Mouse (Mus musculus): ENCODE results near the gene Slc11a1. TPM values are rescaled to one million over a fixed set of nuclear protein-coding genes. Genes with fewer than 3 reads are reported as not detected.

The Slc11a1 gene
- polyA plus RNA-seq, 1 experiment from 2014 or later: 1.3 TPM

DNA sequence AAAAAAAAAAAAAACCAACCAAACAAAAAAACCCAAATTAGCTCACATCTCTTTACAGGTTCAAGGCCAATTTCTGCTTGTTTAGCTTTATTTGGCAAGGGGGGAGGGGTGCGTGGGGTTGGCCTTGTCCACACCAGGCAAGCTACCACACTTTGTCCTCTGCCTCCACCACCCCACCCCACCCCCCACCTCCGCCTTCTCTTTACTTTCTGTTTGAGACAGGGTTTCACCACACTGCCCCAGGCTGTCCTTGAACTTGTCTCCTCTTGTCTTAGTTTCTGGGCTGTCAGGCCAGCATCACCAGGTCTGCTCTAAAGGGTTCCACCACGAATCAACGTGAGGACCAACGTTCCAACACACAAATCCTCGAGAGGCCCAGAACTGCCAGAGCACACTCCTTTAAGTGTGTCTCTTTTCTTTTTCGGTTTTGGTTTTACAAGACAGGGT is 4.1 kb downstream of the Slc11a1 start:
- H3K9ac ChIP-seq (ENCODE audit: low read depth, low read length): no peak overlapping the region
- no peaks in the 10 kb centered on the region for H3K27me3 ChIP-seq (ENCODE audit: control insufficient read depth, insufficient read depth, low read length)
- DNase-seq (ENCODE audit: low spot score) (no peak), ATAC-seq (ENCODE audit: low FRiP score) (no peak)
- no peaks in the 10 kb centered on the region for H3K9me3 ChIP-seq (ENCODE audit: control insufficient read depth, low read length)
- no peaks in the 10 kb centered on the region for H3K4me1 ChIP-seq (replicated peaks; ENCODE audit: control insufficient read depth, insufficient read depth, low read length)
- no peak overlapping the region for H3K27ac ChIP-seq (ENCODE audit: low read depth, low read length)
- no peak overlapping the region for H3K4me2 ChIP-seq (replicated peaks; ENCODE audit: low read depth, low read length)
- WGBS: 88% methylated on average over 7 of the region's 7 CpGs
- H3K36me3 ChIP-seq (ENCODE audit: control insufficient read depth, insufficient read depth, low read length): no peaks in the 10 kb centered on the region
- H3K4me3 ChIP-seq (ENCODE audit: low read depth, low read length): no peak overlapping the region

DNA sequence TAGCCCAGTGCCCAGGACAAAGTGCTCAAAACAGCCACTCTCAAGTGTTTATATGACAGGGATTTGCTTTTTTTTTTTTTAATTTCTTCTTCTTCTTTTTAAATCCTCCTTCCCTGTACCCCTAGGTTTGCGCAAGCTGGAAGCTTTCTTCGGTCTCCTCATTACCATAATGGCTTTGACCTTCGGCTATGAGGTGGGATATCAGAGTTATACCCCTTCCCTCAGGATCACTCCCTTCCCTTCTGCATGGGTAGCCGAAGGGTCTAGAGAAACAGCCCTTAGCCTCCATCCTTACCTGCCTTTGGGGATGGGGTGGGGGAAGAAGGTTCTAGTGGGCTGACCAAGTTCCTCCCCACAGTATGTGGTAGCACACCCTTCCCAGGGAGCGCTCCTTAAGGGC is 5.5 kb downstream of the Slc11a1 start:
- WGBS: 90% methylated on average over 5 of the region's 5 CpGs
- no peak for DNase-seq (ENCODE audit: low spot score)
- no peak overlapping the region for H3K4me2 ChIP-seq (replicated peaks; ENCODE audit: low read depth, low read length)

DNA sequence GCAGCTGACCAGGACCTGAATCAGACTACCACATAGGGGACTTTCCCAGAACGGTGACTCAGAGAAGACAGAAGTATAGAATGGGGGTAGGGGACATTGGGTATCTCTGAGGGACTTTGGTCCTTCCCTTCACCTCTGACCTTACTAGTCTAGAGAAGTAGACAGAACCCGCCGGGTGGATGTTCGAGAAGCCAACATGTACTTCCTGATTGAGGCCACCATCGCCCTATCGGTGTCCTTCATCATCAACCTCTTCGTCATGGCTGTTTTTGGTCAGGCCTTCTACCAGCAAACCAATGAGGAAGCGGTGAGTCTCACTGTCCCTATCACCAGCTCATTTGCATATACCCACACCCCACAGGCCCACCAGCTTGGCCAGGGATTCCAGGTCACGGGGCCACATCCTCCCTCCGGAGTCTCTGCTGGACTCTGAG is 6.6 kb downstream of the Slc11a1 start:
- no peak overlapping the region for H3K4me3 ChIP-seq (ENCODE audit: low read depth, low read length)
- H3K27ac ChIP-seq (ENCODE audit: low read depth, low read length): no peak overlapping the region
- no peak overlapping the region for H3K4me2 ChIP-seq (replicated peaks; ENCODE audit: low read depth, low read length)
- no peaks in the 10 kb centered on the region for H3K4me1 ChIP-seq (replicated peaks; ENCODE audit: control insufficient read depth, insufficient read depth, low read length)
- ATAC-seq (ENCODE audit: low FRiP score) (no peak), DNase-seq (ENCODE audit: low spot score) (no peak)
- H3K9ac ChIP-seq (ENCODE audit: low read depth, low read length): no peak overlapping the region
- no peaks in the 10 kb centered on the region for H3K27me3 ChIP-seq (ENCODE audit: control insufficient read depth, insufficient read depth, low read length)
- WGBS: 91% methylated on average over 10 of the region's 10 CpGs
- no peaks in the 10 kb centered on the region for H3K36me3 ChIP-seq (ENCODE audit: control insufficient read depth, insufficient read depth, low read length)
- no peaks in the 10 kb centered on the region for H3K9me3 ChIP-seq (ENCODE audit: control insufficient read depth, low read length)

More for the DNA sequence above, 5.5 kb downstream of the Slc11a1 start:
- Histone ChIP-seq H3K9ac (ENCODE audit: low read depth, low read length) (no peak overlapping the region), H3K4me1 (replicated peaks; ENCODE audit: control insufficient read depth, insufficient read depth, low read length) (no peaks in the 10 kb centered on the region), H3K36me3 (ENCODE audit: control insufficient read depth, insufficient read depth, low read length) (no peaks in the 10 kb centered on the region), H3K4me3 (ENCODE audit: low read depth, low read length) (no peak overlapping the region), H3K27ac (ENCODE audit: low read depth, low read length) (no peak overlapping the region), H3K9me3 (ENCODE audit: control insufficient read depth, low read length) (no peaks in the 10 kb centered on the region), H3K27me3 (ENCODE audit: control insufficient read depth, insufficient read depth, low read length) (no peaks in the 10 kb centered on the region)
- no peak for ATAC-seq (ENCODE audit: low FRiP score)

DNA sequence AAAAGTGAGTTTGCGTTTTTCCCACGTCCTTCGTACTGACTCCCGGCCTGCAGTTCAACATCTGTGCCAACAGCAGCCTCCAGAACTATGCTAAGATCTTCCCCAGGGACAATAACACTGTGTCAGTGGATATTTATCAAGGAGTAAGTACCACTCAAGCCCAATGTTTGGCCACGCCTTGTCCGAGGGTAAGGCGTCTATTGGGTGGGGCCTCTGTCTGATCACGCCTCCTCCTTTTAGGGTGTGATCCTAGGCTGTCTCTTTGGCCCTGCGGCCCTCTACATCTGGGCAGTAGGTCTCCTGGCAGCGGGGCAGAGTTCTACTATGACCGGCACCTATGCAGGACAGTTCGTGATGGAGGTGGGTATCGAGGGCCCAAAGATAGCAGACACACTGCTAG is 8.4 kb downstream of the Slc11a1 start:
- Histone ChIP-seq H3K27me3 (ENCODE audit: control insufficient read depth, insufficient read depth, low read length) (no peaks in the 10 kb centered on the region), H3K9me3 (ENCODE audit: control insufficient read depth, low read length) (no peaks in the 10 kb centered on the region), H3K27ac (ENCODE audit: low read depth, low read length) (no peak overlapping the region), H3K9ac (ENCODE audit: low read depth, low read length) (no peak overlapping the region), H3K4me3 (ENCODE audit: low read depth, low read length) (no peak overlapping the region), H3K36me3 (ENCODE audit: control insufficient read depth, insufficient read depth, low read length) (no peaks in the 10 kb centered on the region), H3K4me2 (replicated peaks; ENCODE audit: low read depth, low read length) (no peak overlapping the region), H3K4me1 (replicated peaks; ENCODE audit: control insufficient read depth, insufficient read depth, low read length) (no peaks in the 10 kb centered on the region)
- DNase-seq (ENCODE audit: low spot score) (no peak), ATAC-seq (ENCODE audit: low FRiP score) (no peak)
- 83% methylated on average over 13 of the region's 13 CpGs for WGBS

DNA sequence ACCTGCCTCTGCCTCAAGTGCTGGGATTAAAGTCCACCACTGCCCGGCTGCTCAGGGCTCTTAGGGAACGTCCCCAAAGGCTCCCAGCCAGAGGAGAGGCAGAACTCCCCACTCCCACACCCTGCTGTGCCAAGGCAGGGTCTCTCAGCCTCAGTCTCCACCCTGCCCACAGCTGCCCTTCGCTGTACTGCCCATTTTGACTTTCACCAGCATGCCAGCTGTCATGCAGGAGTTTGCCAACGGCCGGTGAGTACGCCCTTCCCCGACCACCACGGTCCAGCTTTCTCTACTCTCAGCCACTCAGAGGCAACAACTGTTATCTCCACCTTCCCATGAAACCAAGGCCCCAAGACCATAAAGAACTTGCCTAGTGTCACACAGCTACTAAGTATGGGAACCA is 9.5 kb downstream of the Slc11a1 start:
- Histone ChIP-seq H3K36me3 (ENCODE audit: control insufficient read depth, insufficient read depth, low read length) (no peaks in the 10 kb centered on the region), H3K4me2 (replicated peaks; ENCODE audit: low read depth, low read length) (no peak overlapping the region), H3K4me1 (replicated peaks; ENCODE audit: control insufficient read depth, insufficient read depth, low read length) (no peaks in the 10 kb centered on the region), H3K27ac (ENCODE audit: low read depth, low read length) (no peak overlapping the region), H3K4me3 (ENCODE audit: low read depth, low read length) (no peak overlapping the region), H3K9ac (ENCODE audit: low read depth, low read length) (no peak overlapping the region), H3K9me3 (ENCODE audit: control insufficient read depth, low read length) (no peaks in the 10 kb centered on the region), H3K27me3 (ENCODE audit: control insufficient read depth, insufficient read depth, low read length) (no peaks in the 10 kb centered on the region)
- ATAC-seq (ENCODE audit: low FRiP score) (no peak), DNase-seq (ENCODE audit: low spot score) (no peak)
- WGBS: 93% methylated on average over 8 of the region's 8 CpGs

DNA sequence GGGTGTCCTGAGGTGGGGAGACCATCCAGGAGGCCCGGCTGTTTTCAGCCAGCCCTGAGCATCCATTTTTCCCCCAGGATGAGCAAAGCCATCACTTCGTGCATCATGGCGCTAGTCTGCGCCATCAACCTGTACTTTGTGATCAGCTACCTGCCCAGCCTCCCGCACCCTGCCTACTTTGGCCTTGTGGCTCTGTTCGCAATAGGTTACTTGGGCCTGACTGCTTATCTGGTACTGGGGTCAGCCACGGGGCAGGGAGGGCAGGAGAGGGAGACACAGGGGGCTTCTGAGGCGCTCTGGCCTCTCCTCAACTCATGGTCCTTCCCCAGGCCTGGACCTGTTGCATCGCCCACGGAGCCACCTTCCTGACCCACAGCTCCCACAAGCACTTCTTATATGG is 10.1 kb downstream of the Slc11a1 start:
- Histone ChIP-seq H3K9me3 (ENCODE audit: control insufficient read depth, low read length) (no peaks in the 10 kb centered on the region), H3K4me1 (replicated peaks; ENCODE audit: control insufficient read depth, insufficient read depth, low read length) (peaks cover under 1% of the 10 kb centered on the region; the same call in 1 of the 2 replicates), H3K9ac (ENCODE audit: low read depth, low read length) (no peak overlapping the region), H3K27ac (ENCODE audit: low read depth, low read length) (no peak overlapping the region), H3K27me3 (ENCODE audit: control insufficient read depth, insufficient read depth, low read length) (no peaks in the 10 kb centered on the region), H3K4me3 (ENCODE audit: low read depth, low read length) (no peak overlapping the region), H3K4me2 (replicated peaks; ENCODE audit: low read depth, low read length) (no peak overlapping the region), H3K36me3 (ENCODE audit: control insufficient read depth, insufficient read depth, low read length) (no peaks in the 10 kb centered on the region)
- ATAC-seq (ENCODE audit: low FRiP score) (no peak), DNase-seq (ENCODE audit: low spot score) (no peak)
- 93% methylated on average over 10 of the region's 10 CpGs for WGBS

DNA sequence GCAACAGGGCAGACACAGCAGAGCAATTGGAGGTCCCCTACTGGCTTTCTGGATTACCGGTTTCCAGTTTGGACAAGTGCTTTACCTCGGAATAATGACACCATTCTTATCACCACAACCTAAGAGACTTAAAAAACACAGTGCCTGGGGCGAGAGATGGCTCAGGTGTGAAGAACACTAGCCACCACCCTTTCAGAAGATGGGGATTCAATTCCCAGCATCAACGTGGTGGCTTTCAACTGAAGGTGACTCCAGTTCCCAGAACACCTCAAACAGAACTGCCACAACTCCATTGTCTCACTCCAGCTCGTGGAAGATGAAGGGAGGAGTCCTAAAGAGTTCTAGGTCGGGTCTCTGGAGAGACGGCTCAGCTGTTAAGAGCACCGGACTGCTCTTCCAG is 10.5 kb downstream of the Slc11a1 start:
- Histone ChIP-seq H3K4me2 (replicated peaks; ENCODE audit: low read depth, low read length) (no peak overlapping the region), H3K36me3 (ENCODE audit: control insufficient read depth, insufficient read depth, low read length) (no peaks in the 10 kb centered on the region), H3K9me3 (ENCODE audit: control insufficient read depth, low read length) (no peaks in the 10 kb centered on the region), H3K4me3 (ENCODE audit: low read depth, low read length) (no peak overlapping the region), H3K27me3 (ENCODE audit: control insufficient read depth, insufficient read depth, low read length) (no peaks in the 10 kb centered on the region; the same call in 1 of the 2 replicates), H3K27ac (ENCODE audit: low read depth, low read length) (no peak overlapping the region), H3K4me1 (replicated peaks; ENCODE audit: control insufficient read depth, insufficient read depth, low read length) (peaks cover 3% of the 10 kb centered on the region; the same call in 1 of the 2 replicates), H3K9ac (ENCODE audit: low read depth, low read length) (no peak overlapping the region)
- 86% methylated on average over 8 of the region's 8 CpGs for WGBS
- ATAC-seq (ENCODE audit: low FRiP score) (no peak), DNase-seq (ENCODE audit: low spot score) (no peak)

DNA sequence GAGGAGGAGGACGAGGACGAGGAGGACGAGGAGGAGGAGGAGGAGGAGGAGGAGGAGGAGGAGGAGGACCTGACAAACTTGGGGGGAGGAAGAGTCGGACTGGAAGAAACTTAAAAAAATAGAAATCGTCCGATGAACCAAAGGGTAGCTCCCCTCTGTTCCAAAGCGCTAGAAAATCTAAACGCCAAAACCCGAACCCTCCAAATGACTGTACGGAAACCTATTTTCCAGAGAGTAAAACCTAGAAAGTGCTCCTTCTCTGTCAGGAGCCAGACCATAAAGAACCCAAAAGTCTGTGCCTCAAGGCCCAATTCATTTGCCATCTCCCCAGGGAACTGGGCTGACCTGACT is 11.3 kb downstream of the Slc11a1 start:
- H3K27me3 ChIP-seq (ENCODE audit: control insufficient read depth, insufficient read depth, low read length): no peaks in the 10 kb centered on the region; the same call in 1 of the 2 replicates
- 57% methylated on average over 7 of the region's 10 CpGs for WGBS
- no peaks in the 10 kb centered on the region for H3K9me3 ChIP-seq (ENCODE audit: control insufficient read depth, low read length)
- ATAC-seq (ENCODE audit: low FRiP score) (no peak), DNase-seq (ENCODE audit: low spot score) (no peak)
- H3K4me2 ChIP-seq (replicated peaks; ENCODE audit: low read depth, low read length): peak overlapping the region; percentile 57
- no peaks in the 10 kb centered on the region for H3K36me3 ChIP-seq (ENCODE audit: control insufficient read depth, insufficient read depth, low read length)
- H3K27ac ChIP-seq (ENCODE audit: low read depth, low read length): peak overlapping the region; percentile 84
- peak overlapping the region; percentile 52 for H3K4me3 ChIP-seq (ENCODE audit: low read depth, low read length)
- H3K4me1 ChIP-seq (replicated peaks; ENCODE audit: control insufficient read depth, insufficient read depth, low read length): peaks cover 3% of the 10 kb centered on the region; the same call in 1 of the 2 replicates
- peak overlapping the region; percentile 65 for H3K9ac ChIP-seq (ENCODE audit: low read depth, low read length)

DNA sequence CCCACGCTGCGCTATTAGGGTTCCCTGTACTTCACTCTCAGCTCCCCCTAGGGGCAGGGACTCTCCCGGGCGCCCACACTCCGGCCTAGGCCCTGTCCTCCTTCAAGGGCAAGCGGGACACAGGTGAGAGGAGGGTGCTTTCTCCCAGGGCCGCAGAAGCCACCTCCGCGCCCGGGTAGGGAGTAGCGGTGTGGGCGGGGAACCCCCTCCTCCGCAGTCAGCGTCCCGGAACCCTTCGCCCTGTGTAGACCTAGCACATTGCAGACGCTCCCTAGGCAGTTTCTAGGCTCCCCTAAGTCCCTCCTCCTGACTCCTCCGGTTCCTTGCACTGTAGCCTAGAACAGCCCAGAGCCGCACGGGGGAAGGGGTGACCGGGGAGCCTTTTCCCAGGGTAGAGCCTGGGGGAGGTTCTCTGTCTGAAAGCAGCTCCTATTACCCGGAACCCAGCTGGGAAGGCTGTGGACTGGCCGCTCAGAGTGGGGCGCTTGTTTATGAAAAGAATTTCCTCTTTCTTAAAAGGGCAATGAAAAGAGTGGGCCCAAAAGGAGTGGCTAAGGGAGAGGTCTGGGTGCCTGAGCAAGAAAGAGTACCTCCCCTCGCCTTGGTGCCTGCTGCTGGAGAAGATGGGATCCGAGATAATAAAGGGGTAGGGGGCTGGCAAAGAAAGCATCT is 11.9 kb downstream of the Slc11a1 start:
- peak overlapping the region; percentile 52 for H3K4me3 ChIP-seq (ENCODE audit: low read depth, low read length)

More for the DNA sequence above, 11.9 kb downstream of the Slc11a1 start:
- H3K9ac ChIP-seq (ENCODE audit: low read depth, low read length): peak overlapping the region; percentile 65
- WGBS: under 1% methylated on average over 26 of the region's 26 CpGs
- peaks cover 3% of the 10 kb centered on the region; the same call in 1 of the 2 replicates for H3K4me1 ChIP-seq (replicated peaks; ENCODE audit: control insufficient read depth, insufficient read depth, low read length)
- ATAC-seq (ENCODE audit: low FRiP score): peak; percentile 86
- H3K4me2 ChIP-seq (replicated peaks; ENCODE audit: low read depth, low read length): peak overlapping the region; percentile 57
- no peaks in the 10 kb centered on the region for H3K9me3 ChIP-seq (ENCODE audit: control insufficient read depth, low read length)
- H3K27ac ChIP-seq (ENCODE audit: low read depth, low read length): peak overlapping the region; percentile 84
- peak; percentile 97 for DNase-seq (ENCODE audit: low spot score)
- H3K36me3 ChIP-seq (ENCODE audit: control insufficient read depth, insufficient read depth, low read length): no peaks in the 10 kb centered on the region
- no peaks in the 10 kb centered on the region; the same call in 1 of the 2 replicates for H3K27me3 ChIP-seq (ENCODE audit: control insufficient read depth, insufficient read depth, low read length)
